Mouse (Mus musculus): Measurements from ENCODE around the gene Fignl1. TPM values are rescaled to one million over a fixed set of nuclear protein-coding genes. Genes with fewer than 3 reads are reported as not detected.
A peak's percentile ranks its signal among the peaks of the same experiment; 100 is the strongest.

Fignl1 gene
- total and polyA plus RNA-seq, 3 experiments = 34.2 to 59.9 (median 51.2) TPM

DNA sequence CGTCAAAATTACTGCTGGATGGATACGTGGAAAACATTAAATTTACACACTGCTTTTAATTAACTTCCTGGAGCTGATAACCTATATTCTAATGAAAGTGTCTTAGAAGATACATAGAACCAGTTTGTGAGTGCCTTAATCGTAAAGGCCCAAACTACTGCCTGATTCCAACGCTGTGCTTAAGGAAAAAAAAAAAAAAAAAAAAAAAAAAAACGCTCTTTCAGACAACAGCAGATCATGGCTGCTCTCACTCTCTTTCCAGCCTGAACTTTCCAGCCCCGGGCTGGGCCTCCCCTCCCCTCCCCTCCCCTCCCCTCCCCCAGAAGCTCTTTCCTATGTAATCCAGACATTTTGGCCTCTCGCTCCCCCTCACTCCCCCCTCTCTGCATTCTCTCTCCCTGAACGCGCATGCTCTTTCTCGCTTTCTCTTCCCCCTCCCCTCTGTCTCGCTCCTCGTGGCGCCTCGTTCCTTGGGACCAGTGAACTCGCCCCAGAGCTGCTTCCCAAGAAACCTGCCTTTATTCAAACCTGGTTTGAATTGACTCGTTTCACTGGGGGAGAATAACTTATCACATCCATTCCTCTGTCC lies 12.7 kb upstream of the Fignl1 start:
- Histone ChIP-seq H3K79me2 (ENCODE audit: control insufficient read depth, insufficient read depth, low read length, poor library complexity) (no peaks in the 10 kb centered on the region), H3K27me3 (ENCODE audit: control insufficient read depth in 1 of 2, insufficient read depth in 2 of 2, low read length in 2 of 2) (peaks cover 9 to 21% of the 10 kb centered on the region in 2 experiments; a peak in 3 of 4 replicates), H3K4me3 (ENCODE audit: control insufficient read depth in 1 of 2, insufficient read depth in 1 of 2, low read depth in 2 of 2, low read length in 2 of 2) (no peak overlapping the region), H3K9me3 (replicated peaks; ENCODE audit: insufficient read depth, low read length) (no peaks in the 10 kb centered on the region), H3K36me3 (ENCODE audit: control insufficient read depth in 1 of 2, insufficient read depth in 2 of 2, low read length in 2 of 2) (peaks cover 0 to 11% of the 10 kb centered on the region in 2 experiments; a peak in 2 of 4 replicates), H3K9ac (ENCODE audit: control insufficient read depth, low read depth, low read length, poor library complexity, severe bottlenecking) (no peak overlapping the region), H3K27ac (ENCODE audit: control insufficient read depth, low read depth, low read length) (no peak overlapping the region), H3K4me1 (ENCODE audit: control insufficient read depth in 1 of 2, insufficient read depth in 2 of 2, low read length in 2 of 2) (peaks cover 0 to 9% of the 10 kb centered on the region in 2 experiments; a peak in 1 of 4 replicates)
- TF ChIP-seq SMC3 (IDR thresholded peaks at IDR 0.05; ENCODE audit: low read depth, low read length) (no peak), RAD21 (IDR thresholded peaks at IDR 0.05; ENCODE audit: low read depth, low read length) (no peak), ZMIZ1 (IDR thresholded peaks at IDR 0.05; ENCODE audit: low read depth, low read length) (no peak), POLR2AphosphoS5 (IDR thresholded peaks at IDR 0.05; ENCODE audit: borderline replicate concordance, low read depth, low read length) (no peak), ETS1 (IDR thresholded peaks at IDR 0.05; ENCODE audit: low read depth, low read length) (no peak), USF2 (IDR thresholded peaks at IDR 0.05; ENCODE audit: borderline replicate concordance in 1 of 2, insufficient read depth in 1 of 2, low read depth in 1 of 2, low read length in 2 of 2) (no peak), MYB (IDR thresholded peaks at IDR 0.05; ENCODE audit: low read depth, low read length) (no peak), POLR2A (IDR thresholded peaks at IDR 0.05; ENCODE audit: control insufficient read depth in 1 of 2, insufficient read depth in 1 of 2, low read depth in 1 of 2, low read length in 2 of 2, poor library complexity in 1 of 2) (no peak), ZKSCAN1 (IDR thresholded peaks at IDR 0.05; ENCODE audit: low read depth, low read length) (no peak), TCF12 (IDR thresholded peaks at IDR 0.05; ENCODE audit: low read depth, low read length) (no peak), EP300 (IDR thresholded peaks at IDR 0.05; ENCODE audit: low read depth in 1 of 2, low read length in 2 of 2) (no peak), UBTF (IDR thresholded peaks at IDR 0.05; ENCODE audit: borderline replicate concordance, insufficient read depth, low read depth, low read length) (no peak), HCFC1 (IDR thresholded peaks at IDR 0.05; ENCODE audit: low read depth, low read length) (no peak), MAFK (IDR thresholded peaks at IDR 0.05; ENCODE audit: borderline replicate concordance, low read depth, low read length) (no peak), JUND (IDR thresholded peaks at IDR 0.05; ENCODE audit: low read depth, low read length) (no peak)
- no peak for DNase-seq (ENCODE audit: low read depth, low spot score)

DNA sequence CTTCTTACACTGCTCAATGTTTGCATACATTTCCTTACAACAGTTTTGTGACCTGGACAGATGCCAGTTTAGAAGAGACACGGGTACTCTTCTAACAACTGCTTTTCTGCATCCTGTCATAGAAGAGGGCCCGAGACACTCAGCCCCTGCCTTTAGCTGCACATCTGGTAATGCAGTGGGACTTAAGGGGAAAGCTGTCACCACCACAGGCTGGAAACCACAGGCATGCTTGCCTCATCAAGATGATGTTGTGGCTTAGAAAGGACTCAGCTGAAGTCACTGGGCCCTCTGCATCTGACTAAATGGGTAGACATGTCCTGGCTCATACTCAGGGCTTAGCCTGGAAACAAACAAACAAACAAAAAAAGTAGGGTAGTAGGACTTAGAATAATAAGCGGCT lies 12.0 kb upstream of the Fignl1 start:
- no peak for TF ChIP-seq GABPA (IDR thresholded peaks at IDR 0.05; ENCODE audit: low read depth, low read length)
- no peak for TF ChIP-seq RCOR1 (IDR thresholded peaks at IDR 0.05; ENCODE audit: low read depth, low read length)
- no peak for TF ChIP-seq ELF1 (IDR thresholded peaks at IDR 0.05; ENCODE audit: low read depth, low read length)
- no peak for TF ChIP-seq MAFK (IDR thresholded peaks at IDR 0.05; ENCODE audit: borderline replicate concordance, low read depth, low read length)
- TF ChIP-seq HCFC1 (IDR thresholded peaks at IDR 0.05; ENCODE audit: low read depth, low read length) = no peak
- no peak for TF ChIP-seq UBTF (IDR thresholded peaks at IDR 0.05; ENCODE audit: borderline replicate concordance, insufficient read depth, low read depth, low read length)
- no peak for TF ChIP-seq MAZ (IDR thresholded peaks at IDR 0.05; ENCODE audit: low read depth, low read length)
- no peak for TF ChIP-seq SMC3 (IDR thresholded peaks at IDR 0.05; ENCODE audit: low read depth, low read length)
- no peak for TF ChIP-seq POLR2A (IDR thresholded peaks at IDR 0.05; ENCODE audit: control insufficient read depth in 1 of 2, insufficient read depth in 1 of 2, low read depth in 1 of 2, low read length in 2 of 2, poor library complexity in 1 of 2)
- no peak for TF ChIP-seq CHD2 (IDR thresholded peaks at IDR 0.05; ENCODE audit: low read length)
- no peak for TF ChIP-seq CTCF (IDR thresholded peaks at IDR 0.05 in 2 of 3, conservative IDR thresholded peaks at IDR 0.05 in 1 of 3; ENCODE audit: control insufficient read depth in 1 of 3, insufficient read depth in 1 of 3, low read depth in 2 of 3, low read length in 3 of 3, poor library complexity in 1 of 3, severe bottlenecking in 1 of 3)
- no peak for TF ChIP-seq SIN3A (IDR thresholded peaks at IDR 0.05; ENCODE audit: low read length)
- TF ChIP-seq ZNF384 (IDR thresholded peaks at IDR 0.05; ENCODE audit: low read depth, low read length) = no peak
- TF ChIP-seq TBP (IDR thresholded peaks at IDR 0.05; ENCODE audit: low read depth, low read length) = no peak
- no peak for TF ChIP-seq POLR2AphosphoS5 (IDR thresholded peaks at IDR 0.05; ENCODE audit: borderline replicate concordance, low read depth, low read length)
- no peak for TF ChIP-seq CHD1 (IDR thresholded peaks at IDR 0.05; ENCODE audit: low read depth, low read length)
- no peak for TF ChIP-seq MXI1 (IDR thresholded peaks at IDR 0.05; ENCODE audit: low read depth, low read length)
- TF ChIP-seq KAT2A (conservative IDR thresholded peaks at IDR 0.05; ENCODE audit: low read depth, low read length) = no peak
- TF ChIP-seq JUND (IDR thresholded peaks at IDR 0.05; ENCODE audit: low read depth, low read length) = no peak
- Histone ChIP-seq H3K9me3 (replicated peaks; ENCODE audit: insufficient read depth, low read length) (no peaks in the 10 kb centered on the region), H3K4me1 (ENCODE audit: control insufficient read depth in 1 of 2, insufficient read depth in 2 of 2, low read length in 2 of 2) (peaks cover 4 to 10% of the 10 kb centered on the region in 2 experiments; a peak in 3 of 4 replicates), H3K9ac (ENCODE audit: control insufficient read depth, low read depth, low read length, poor library complexity, severe bottlenecking) (no peak overlapping the region), H3K27me3 (ENCODE audit: control insufficient read depth in 1 of 2, insufficient read depth in 2 of 2, low read length in 2 of 2) (peaks cover 8 to 19% of the 10 kb centered on the region in 2 experiments; a peak in 3 of 4 replicates), H3K4me3 (ENCODE audit: control insufficient read depth in 1 of 2, insufficient read depth in 1 of 2, low read depth in 2 of 2, low read length in 2 of 2) (no peak overlapping the region), H3K36me3 (ENCODE audit: control insufficient read depth in 1 of 2, insufficient read depth in 2 of 2, low read length in 2 of 2) (peaks cover 0 to 14% of the 10 kb centered on the region in 2 experiments; a peak in 2 of 4 replicates), H3K79me2 (ENCODE audit: control insufficient read depth, insufficient read depth, low read length, poor library complexity) (no peaks in the 10 kb centered on the region), H3K27ac (ENCODE audit: control insufficient read depth, low read depth, low read length) (peak overlapping the region; percentile 34; the same call in 1 of the 2 replicates)
- DNase-seq (ENCODE audit: low read depth, low spot score) = no peak
